Mouse (Mus musculus): ENCODE results near the gene Reep1. TPM values are rescaled to one million over a fixed set of nuclear protein-coding genes. Genes with fewer than 3 reads are reported as not detected.

Reep1 gene
- polyA plus RNA-seq, 1 experiment from 2014 or later: 6.7 TPM

GRCm38 (mm10) chr6:71767761-71768160 lies 60.4 kb downstream of the Reep1 start:
- H3K36me3 ChIP-seq (ENCODE audit: control insufficient read depth, insufficient read depth, low read length): no peaks in the 10 kb centered on the region
- no peak overlapping the region for H3K9ac ChIP-seq (ENCODE audit: low read length)
- no peaks in the 10 kb centered on the region for H3K4me1 ChIP-seq (replicated peaks; ENCODE audit: control insufficient read depth, insufficient read depth)
- H3K9me3 ChIP-seq (ENCODE audit: control insufficient read depth, low read length): no peaks in the 10 kb centered on the region
- no peaks in the 10 kb centered on the region for H3K27me3 ChIP-seq (ENCODE audit: control insufficient read depth, insufficient read depth, low read length)
- no peak for ATAC-seq (ENCODE audit: low FRiP score, low TSS enrichment)
- DNase-seq (ENCODE audit: low spot score): no peak
- H3K4me2 ChIP-seq (replicated peaks; ENCODE audit: low read depth): no peak overlapping the region
- WGBS: 55% methylated on average over 4 of the region's 4 CpGs
- no peak for TF ChIP-seq EP300 (optimal IDR thresholded peaks at IDR 0.05)
- TF ChIP-seq CTCF (IDR thresholded peaks at IDR 0.05; ENCODE audit: low read depth): no peak
- H3K27ac ChIP-seq (replicated peaks): no peak overlapping the region
- H3K4me3 ChIP-seq (ENCODE audit: low read depth, low read length): no peak overlapping the region

GRCm38 (mm10) chr6:71769901-71770690 lies 62.7 kb downstream of the Reep1 start:
- ATAC-seq (ENCODE audit: low FRiP score, low TSS enrichment) (no peak), DNase-seq (ENCODE audit: low spot score) (no peak)
- Histone ChIP-seq H3K27ac (replicated peaks) (no peak overlapping the region), H3K27me3 (ENCODE audit: control insufficient read depth, insufficient read depth, low read length) (no peaks in the 10 kb centered on the region), H3K4me1 (replicated peaks; ENCODE audit: control insufficient read depth, insufficient read depth) (no peaks in the 10 kb centered on the region), H3K9me3 (ENCODE audit: control insufficient read depth, low read length) (no peaks in the 10 kb centered on the region), H3K9ac (ENCODE audit: low read length) (no peak overlapping the region), H3K4me3 (ENCODE audit: low read depth, low read length) (no peak overlapping the region), H3K4me2 (replicated peaks; ENCODE audit: low read depth) (no peak overlapping the region), H3K36me3 (ENCODE audit: control insufficient read depth, insufficient read depth, low read length) (no peaks in the 10 kb centered on the region)
- WGBS: 74% methylated on average over 12 of the region's 12 CpGs
- TF ChIP-seq EP300 (optimal IDR thresholded peaks at IDR 0.05) (no peak), CTCF (IDR thresholded peaks at IDR 0.05; ENCODE audit: low read depth) (peak; percentile 53)

- H3K4me1 ChIP-seq (replicated peaks; ENCODE audit: control insufficient read depth, insufficient read depth): no peaks in the 10 kb centered on the region
- WGBS: 95% methylated on average over 4 of the region's 4 CpGs
- DNase-seq (ENCODE audit: low spot score): no peak
- H3K27me3 ChIP-seq (ENCODE audit: control insufficient read depth, insufficient read depth, low read length): no peaks in the 10 kb centered on the region
- no peak overlapping the region for H3K4me2 ChIP-seq (replicated peaks; ENCODE audit: low read depth)
- ATAC-seq (ENCODE audit: low FRiP score, low TSS enrichment): no peak
- H3K4me3 ChIP-seq (ENCODE audit: low read depth, low read length): no peak overlapping the region
- H3K36me3 ChIP-seq (ENCODE audit: control insufficient read depth, insufficient read depth, low read length): no peaks in the 10 kb centered on the region
- H3K27ac ChIP-seq (replicated peaks): no peak overlapping the region
- TF ChIP-seq EP300 (optimal IDR thresholded peaks at IDR 0.05): no peak
- TF ChIP-seq CTCF (IDR thresholded peaks at IDR 0.05; ENCODE audit: low read depth): no peak
- H3K9me3 ChIP-seq (ENCODE audit: control insufficient read depth, low read length): no peaks in the 10 kb centered on the region
- H3K9ac ChIP-seq (ENCODE audit: low read length): no peak overlapping the region
Observed at GRCm38 (mm10) chr6:71770856-71771255, 63.5 kb downstream of the Reep1 start.

- H3K36me3 ChIP-seq (ENCODE audit: control insufficient read depth, insufficient read depth, low read length): no peaks in the 10 kb centered on the region
- no peak overlapping the region for H3K4me3 ChIP-seq (ENCODE audit: low read depth, low read length)
- no peaks in the 10 kb centered on the region for H3K9me3 ChIP-seq (ENCODE audit: control insufficient read depth, low read length)
- H3K9ac ChIP-seq (ENCODE audit: low read length): no peak overlapping the region
- WGBS: 92% methylated on average over 4 of the region's 4 CpGs
- DNase-seq (ENCODE audit: low spot score): no peak
- TF ChIP-seq EP300 (optimal IDR thresholded peaks at IDR 0.05): no peak
- peak; percentile 29; the same call in 1 of the 2 replicates for TF ChIP-seq CTCF (IDR thresholded peaks at IDR 0.05; ENCODE audit: low read depth)
- no peaks in the 10 kb centered on the region for H3K4me1 ChIP-seq (replicated peaks; ENCODE audit: control insufficient read depth, insufficient read depth)
- H3K4me2 ChIP-seq (replicated peaks; ENCODE audit: low read depth): no peak overlapping the region
- ATAC-seq (ENCODE audit: low FRiP score, low TSS enrichment): no peak
- no peaks in the 10 kb centered on the region for H3K27me3 ChIP-seq (ENCODE audit: control insufficient read depth, insufficient read depth, low read length)
- no peak overlapping the region for H3K27ac ChIP-seq (replicated peaks)
Observed at GRCm38 (mm10) chr6:71771282-71771681, 63.9 kb downstream of the Reep1 start.

GRCm38 (mm10) chr6:71772156-71772555 lies 64.8 kb downstream of the Reep1 start:
- ATAC-seq (ENCODE audit: low FRiP score, low TSS enrichment) (no peak), DNase-seq (ENCODE audit: low spot score) (no peak)
- 75% methylated on average over 6 of the region's 6 CpGs for WGBS
- TF ChIP-seq CTCF (IDR thresholded peaks at IDR 0.05; ENCODE audit: low read depth) (no peak), EP300 (optimal IDR thresholded peaks at IDR 0.05) (no peak)
- Histone ChIP-seq H3K4me3 (ENCODE audit: low read depth, low read length) (no peak overlapping the region), H3K27ac (replicated peaks) (no peak overlapping the region), H3K9ac (ENCODE audit: low read length) (no peak overlapping the region), H3K9me3 (ENCODE audit: control insufficient read depth, low read length) (no peaks in the 10 kb centered on the region), H3K36me3 (ENCODE audit: control insufficient read depth, insufficient read depth, low read length) (no peaks in the 10 kb centered on the region), H3K27me3 (ENCODE audit: control insufficient read depth, insufficient read depth, low read length) (no peaks in the 10 kb centered on the region), H3K4me1 (replicated peaks; ENCODE audit: control insufficient read depth, insufficient read depth) (no peaks in the 10 kb centered on the region), H3K4me2 (replicated peaks; ENCODE audit: low read depth) (no peak overlapping the region)

- Histone ChIP-seq H3K36me3 (ENCODE audit: control insufficient read depth, insufficient read depth, low read length) (no peaks in the 10 kb centered on the region), H3K9ac (ENCODE audit: low read length) (no peak overlapping the region), H3K27ac (replicated peaks) (no peak overlapping the region), H3K4me3 (ENCODE audit: low read depth, low read length) (no peak overlapping the region), H3K9me3 (ENCODE audit: control insufficient read depth, low read length) (no peaks in the 10 kb centered on the region), H3K4me1 (replicated peaks; ENCODE audit: control insufficient read depth, insufficient read depth) (no peaks in the 10 kb centered on the region), H3K4me2 (replicated peaks; ENCODE audit: low read depth) (no peak overlapping the region), H3K27me3 (ENCODE audit: control insufficient read depth, insufficient read depth, low read length) (no peaks in the 10 kb centered on the region)
- DNase-seq (ENCODE audit: low spot score): no peak
- ATAC-seq (ENCODE audit: low FRiP score, low TSS enrichment): no peak
- 61% methylated on average over 7 of the region's 7 CpGs for WGBS
- no peak for TF ChIP-seq EP300 (optimal IDR thresholded peaks at IDR 0.05)
- no peak for TF ChIP-seq CTCF (IDR thresholded peaks at IDR 0.05; ENCODE audit: low read depth)
Observed at GRCm38 (mm10) chr6:71772636-71773208, 65.4 kb downstream of the Reep1 start.
